Mouse (Mus musculus) embryonic facial prominence, embryonic 10.5 days (tissue): ENCODE data around the gene Lrrfip2. TPM values are rescaled to one million over a fixed set of nuclear protein-coding genes. Genes with fewer than 3 reads are reported as not detected.
A peak's percentile ranks its signal among the peaks of the same experiment; 100 is the strongest.

Source experiments
- DNase-seq: peaks from one replicate; pipeline ENCODE4 v3.0.0-alpha.2; 2017; ENCODE audit warnings: low spot score
- H3K27ac ChIP-seq: fragments of 300-500 bp; sonication (generic); replicated peaks from 2 replicates; pipeline ENCODE4 v1.5.1; 2016; ENCODE audit warnings: mild to moderate bottlenecking
- H3K27me3 ChIP-seq: fragments of 300-500 bp; sonication (generic); replicated peaks from 2 replicates; pipeline ENCODE4 v1.6.1; 2016; ENCODE audit warnings: low read depth, mild to moderate bottlenecking; ENCODE audit not compliant: poor library complexity, severe bottlenecking
- H3K36me3 ChIP-seq: fragments of 300-500 bp; sonication (generic); replicated peaks from 2 replicates; pipeline ENCODE4 v1.6.1; 2016; ENCODE audit warnings: mild to moderate bottlenecking, moderate library complexity
- H3K4me1 ChIP-seq: fragments of 300-500 bp; sonication (generic); 2 replicates; pipeline ENCODE4 v1.6.1; 2016
- H3K4me3 ChIP-seq: fragments of 300-500 bp; sonication (generic); 2 replicates; pipeline ENCODE4 v1.5.1; 2016; ENCODE audit warnings: mild to moderate bottlenecking, moderate library complexity
- H3K9me3 ChIP-seq: fragments of 300-500 bp; sonication (generic); 2 replicates; pipeline ENCODE4 v1.6.1; 2016; ENCODE audit warnings: mild to moderate bottlenecking
- WGBS: fragments of 180-500 bp; shearing (Covaris S2); methylation state at CpG from one replicate; pipeline ENCODE4 v1.1.7; 2016; 5-methylcytosine and 5-hydroxymethylcytosine counted together
- polyA plus RNA-seq: library from polyadenylated mRNA; unstranded; fragments of >200 nt; fragmentation: Nextera tagmentation; extraction: Ambion mirVana; gene quantifications from 2 replicates; pipeline ENCODE4 v1.2.1, GENCODE M21; 2016

The Lrrfip2 gene
- polyA plus RNA-seq, 1 experiment from 2014 or later, result 38.6 TPM

DNA sequence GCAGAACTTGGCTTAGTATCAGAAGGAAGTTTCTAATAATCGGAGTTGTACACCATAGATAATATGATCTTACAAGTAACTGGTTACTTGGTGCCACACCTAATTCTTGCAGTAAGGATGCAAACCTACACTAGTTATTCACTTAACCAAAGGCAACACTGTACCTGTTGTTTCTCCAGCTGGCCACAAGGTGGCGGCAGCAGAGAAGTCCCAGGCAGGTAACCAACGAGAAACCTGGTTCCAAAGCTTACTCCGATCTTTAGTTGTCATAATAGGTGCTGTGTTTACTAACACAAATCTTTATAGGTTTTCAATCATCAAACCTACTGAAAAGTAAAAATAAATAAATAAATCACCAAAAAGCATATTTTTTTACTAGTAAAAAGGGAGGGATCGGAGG lies 24.3 kb upstream of the Lrrfip2 start:
- 33% methylated on average over 5 of the region's 5 CpGs for WGBS
- Histone ChIP-seq H3K27me3 (no peaks in the 10 kb centered on the region; the same call in 1 of the 2 replicates), H3K4me1 (peaks cover 38% of the 10 kb centered on the region), H3K4me3 (no peak overlapping the region), H3K36me3 (no peaks in the 10 kb centered on the region), H3K27ac (no peak overlapping the region), H3K9me3 (no peaks in the 10 kb centered on the region)
- DNase-seq, result peak; percentile 58

DNA sequence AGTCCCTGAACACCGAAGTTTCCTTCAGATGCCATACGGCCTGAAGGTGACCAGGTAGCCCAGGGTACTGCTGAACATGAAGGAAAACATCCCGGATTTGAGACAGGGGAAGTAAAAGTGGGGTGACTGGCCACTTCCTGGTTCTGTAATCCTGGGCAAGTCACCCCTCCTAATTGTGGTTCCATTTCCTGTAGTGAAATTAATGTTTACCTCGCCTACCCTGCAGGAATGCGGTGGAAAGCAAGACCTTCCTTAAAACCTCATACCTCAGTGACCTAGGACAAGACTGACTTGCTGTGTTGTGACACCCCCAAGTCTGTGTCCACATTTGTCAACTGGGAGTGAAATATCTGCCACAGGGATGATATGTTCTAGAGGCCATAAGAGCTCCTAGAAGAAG lies 22.8 kb upstream of the Lrrfip2 start:
- no peaks in the 10 kb centered on the region for H3K9me3 ChIP-seq
- H3K4me1 ChIP-seq, result peaks cover 23% of the 10 kb centered on the region
- no peaks in the 10 kb centered on the region; the same call in 1 of the 2 replicates for H3K27me3 ChIP-seq
- no peak overlapping the region for H3K27ac ChIP-seq
- no peak for DNase-seq
- WGBS, result 81% methylated on average over 5 of the region's 5 CpGs
- no peaks in the 10 kb centered on the region for H3K36me3 ChIP-seq
- H3K4me3 ChIP-seq, result no peak overlapping the region

DNA sequence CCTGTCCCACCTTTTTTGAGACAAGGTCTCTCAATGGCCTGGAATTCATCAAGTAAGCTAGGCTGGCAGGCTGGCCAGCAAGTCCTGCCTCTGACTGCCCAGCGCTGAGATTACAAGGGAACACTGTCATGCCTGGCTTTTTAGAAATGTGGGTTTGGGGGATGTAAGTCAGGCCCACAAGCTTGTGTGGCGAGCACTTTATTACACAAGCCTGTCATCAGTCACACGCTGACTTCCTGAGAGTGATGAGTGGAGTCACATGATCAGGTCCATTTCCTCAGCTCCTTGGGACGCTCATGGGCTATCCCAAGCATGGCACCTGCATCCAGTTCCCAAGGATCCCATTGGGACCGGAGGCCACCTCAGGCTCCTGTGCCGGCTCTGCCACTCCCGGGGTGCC lies 21.7 kb upstream of the Lrrfip2 start:
- Histone ChIP-seq H3K4me1 (peaks cover 23% of the 10 kb centered on the region), H3K27me3 (no peaks in the 10 kb centered on the region), H3K27ac (no peak overlapping the region), H3K4me3 (no peak overlapping the region), H3K9me3 (no peaks in the 10 kb centered on the region), H3K36me3 (no peaks in the 10 kb centered on the region)
- 81% methylated on average over 7 of the region's 7 CpGs for WGBS
- no peak for DNase-seq

DNA sequence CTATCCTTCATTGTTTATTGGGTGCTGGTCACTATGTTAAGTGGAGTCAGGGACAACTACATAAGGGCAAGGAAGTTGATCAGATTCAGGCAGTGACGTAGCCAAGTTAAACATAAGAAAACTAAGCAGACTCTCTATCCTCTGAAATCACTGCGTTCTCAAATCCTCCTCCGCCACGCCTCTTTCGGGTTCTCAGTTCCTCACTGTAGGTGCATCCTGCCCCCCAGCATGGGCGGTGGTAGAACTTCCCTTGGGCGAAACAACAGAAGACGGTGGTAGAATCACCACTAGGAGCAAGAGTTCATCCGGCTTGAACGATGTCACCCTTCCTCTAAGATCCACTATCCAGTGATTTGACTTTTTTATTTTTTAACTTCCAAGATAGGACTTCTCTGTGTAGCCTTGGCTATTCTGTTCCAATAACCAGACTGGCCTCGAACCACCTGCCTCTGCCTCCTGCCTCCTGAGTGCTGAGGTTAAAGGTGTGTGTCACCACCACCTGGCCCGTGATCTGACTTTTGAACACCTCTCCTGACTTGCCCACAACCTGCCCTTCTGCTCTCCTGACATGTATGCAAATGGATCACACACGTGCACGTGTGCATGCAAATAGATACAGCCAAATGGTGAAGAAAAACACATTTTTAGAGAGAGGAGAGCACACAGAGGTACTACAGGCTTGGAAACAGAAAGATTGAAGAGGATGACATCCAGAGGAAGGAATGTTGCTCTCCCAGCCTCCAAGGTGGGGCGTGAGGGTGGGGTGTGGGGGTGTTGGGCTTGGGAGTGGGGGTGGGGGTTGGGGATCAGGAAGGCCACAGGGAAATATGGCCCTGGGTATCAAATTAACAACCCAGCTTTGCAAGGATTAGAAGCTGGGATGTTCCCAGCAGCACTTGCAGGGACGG lies 20.7 kb upstream of the Lrrfip2 start:
- Histone ChIP-seq H3K4me3 (no peak overlapping the region), H3K27me3 (no peaks in the 10 kb centered on the region), H3K36me3 (no peaks in the 10 kb centered on the region), H3K4me1 (peaks cover 23% of the 10 kb centered on the region), H3K9me3 (no peaks in the 10 kb centered on the region), H3K27ac (no peak overlapping the region)
- no peak for DNase-seq
- WGBS, result 86% methylated on average over 16 of the region's 16 CpGs

- H3K9me3 ChIP-seq, result no peaks in the 10 kb centered on the region
- 67% methylated on average over 6 of the region's 6 CpGs for WGBS
- DNase-seq, result no peak
- peaks cover 23% of the 10 kb centered on the region for H3K4me1 ChIP-seq
- H3K27me3 ChIP-seq, result no peaks in the 10 kb centered on the region
- H3K27ac ChIP-seq, result no peak overlapping the region
- no peaks in the 10 kb centered on the region for H3K36me3 ChIP-seq
- no peak overlapping the region for H3K4me3 ChIP-seq
These were observed 19.8 kb upstream of the Lrrfip2 start for GRCm38 (mm10) chr9:111097543-111097942.

DNA sequence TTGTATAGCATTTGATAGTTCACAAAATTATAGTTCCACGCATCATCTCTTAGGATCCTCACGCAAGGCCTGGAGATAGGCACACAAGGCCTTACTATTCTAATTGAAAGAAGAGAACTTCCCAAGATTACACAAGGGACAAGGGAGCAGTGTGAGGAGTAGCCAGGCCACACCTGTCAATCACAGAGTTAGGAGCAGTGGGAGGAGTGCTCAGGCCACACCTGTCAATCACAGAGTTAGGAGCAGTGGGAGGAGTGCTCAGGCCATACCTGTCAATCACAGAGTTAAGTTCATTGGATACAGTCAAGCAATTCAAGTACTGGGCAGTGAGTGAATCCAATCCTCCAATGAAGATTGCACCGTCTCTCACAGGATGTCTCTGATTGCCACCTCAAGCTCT lies 17.0 kb upstream of the Lrrfip2 start:
- Histone ChIP-seq H3K27ac (no peak overlapping the region), H3K27me3 (no peaks in the 10 kb centered on the region), H3K4me3 (no peak overlapping the region), H3K36me3 (no peaks in the 10 kb centered on the region), H3K4me1 (peaks cover 13% of the 10 kb centered on the region), H3K9me3 (no peaks in the 10 kb centered on the region)
- 88% methylated on average over 3 of the region's 3 CpGs for WGBS
- DNase-seq, result no peak

DNA sequence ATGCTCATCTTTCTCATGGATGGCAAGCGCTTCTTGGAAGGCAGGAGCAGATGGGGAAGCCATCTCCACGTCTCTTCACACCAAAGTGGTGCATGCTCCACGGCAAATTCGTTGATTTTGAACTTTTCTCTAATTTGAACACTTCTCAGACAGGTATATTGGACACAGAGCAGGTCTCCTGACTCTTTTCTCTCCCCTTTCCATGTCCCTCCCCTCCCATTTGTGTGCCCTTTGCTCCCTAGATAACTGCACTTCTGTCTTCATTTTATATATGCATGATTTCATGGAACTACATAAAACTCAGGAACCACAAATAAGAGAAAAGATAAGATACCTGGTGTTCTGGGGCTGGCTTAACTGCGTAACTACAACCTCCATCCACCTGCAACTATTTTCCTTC lies 14.1 kb upstream of the Lrrfip2 start:
- H3K9me3 ChIP-seq, result no peaks in the 10 kb centered on the region
- no peaks in the 10 kb centered on the region for H3K27me3 ChIP-seq
- WGBS, result 87% methylated on average over 5 of the region's 5 CpGs
- no peak for DNase-seq
- H3K36me3 ChIP-seq, result no peaks in the 10 kb centered on the region
- no peak overlapping the region for H3K4me3 ChIP-seq
- no peak overlapping the region for H3K27ac ChIP-seq
- H3K4me1 ChIP-seq, result no peaks in the 10 kb centered on the region

- WGBS, result 88% methylated on average over 5 of the region's 5 CpGs
- H3K36me3 ChIP-seq, result no peaks in the 10 kb centered on the region
- no peaks in the 10 kb centered on the region for H3K4me1 ChIP-seq
- DNase-seq, result no peak
- H3K9me3 ChIP-seq, result no peaks in the 10 kb centered on the region
- H3K27ac ChIP-seq, result no peak overlapping the region
- H3K4me3 ChIP-seq, result no peak overlapping the region
- no peaks in the 10 kb centered on the region for H3K27me3 ChIP-seq
These were observed 13.5 kb upstream of the Lrrfip2 start for GRCm38 (mm10) chr9:111103893-111104292.

GRCm38 (mm10) chr9:111107863-111108262 lies 9.5 kb upstream of the Lrrfip2 start:
- no peaks in the 10 kb centered on the region for H3K9me3 ChIP-seq
- no peaks in the 10 kb centered on the region for H3K27me3 ChIP-seq
- no peaks in the 10 kb centered on the region for H3K36me3 ChIP-seq
- H3K4me3 ChIP-seq, result no peak overlapping the region
- no peak for DNase-seq
- no peak overlapping the region for H3K27ac ChIP-seq
- 78% methylated on average over 3 of the region's 3 CpGs for WGBS
- no peaks in the 10 kb centered on the region for H3K4me1 ChIP-seq

- under 1% methylated on average over 56 of the region's 56 CpGs for WGBS
- Histone ChIP-seq H3K27ac (peak overlapping the region; percentile 93), H3K27me3 (no peaks in the 10 kb centered on the region), H3K4me1 (peaks cover 25% of the 10 kb centered on the region), H3K4me3 (peak overlapping the region; percentile 99), H3K9me3 (no peaks in the 10 kb centered on the region), H3K36me3 (peaks cover 4% of the 10 kb centered on the region; the same call in 1 of the 2 replicates)
- peak; percentile 90 for DNase-seq
These were observed 431 bp downstream of the Lrrfip2 start for GRCm38 (mm10) chr9:111117794-111118251.

DNA sequence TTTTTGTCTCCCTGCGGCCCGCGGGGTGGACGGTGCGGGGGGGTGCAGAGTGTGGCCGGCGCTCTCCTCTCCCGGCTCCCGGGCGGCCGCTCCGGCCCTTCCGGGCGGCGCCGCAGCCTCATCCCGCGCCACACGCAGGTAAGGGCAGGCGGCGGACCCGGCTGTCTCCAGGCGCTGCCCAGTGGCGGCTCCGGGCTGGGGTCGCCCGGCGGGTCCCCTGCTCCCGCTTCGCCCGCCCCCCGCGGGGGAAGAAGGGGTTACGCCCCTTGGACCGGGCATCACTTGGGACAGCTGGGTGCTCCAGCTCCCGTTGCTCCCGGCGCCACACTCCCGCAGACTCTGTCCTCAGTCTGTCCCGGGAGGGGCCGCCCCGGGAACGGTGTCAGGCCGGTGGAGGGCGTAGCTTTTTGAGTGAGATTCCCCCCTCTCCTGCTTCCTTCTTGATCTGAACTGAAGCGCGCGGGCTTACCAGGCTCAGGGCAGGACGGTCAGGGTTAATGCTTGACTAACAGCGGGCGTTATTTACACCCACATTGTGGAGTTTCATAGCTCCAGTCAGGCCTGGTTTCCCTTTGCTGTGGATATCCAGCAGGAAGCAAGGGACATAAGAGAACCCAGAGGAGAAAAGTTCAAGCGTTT lies 979 bp downstream of the Lrrfip2 start:
- Histone ChIP-seq H3K27ac (peak overlapping the region; percentile 93), H3K36me3 (peaks cover 6% of the 10 kb centered on the region), H3K4me3 (peak overlapping the region; percentile 99), H3K9me3 (no peaks in the 10 kb centered on the region), H3K4me1 (peaks cover 25% of the 10 kb centered on the region), H3K27me3 (no peaks in the 10 kb centered on the region)
- WGBS, result under 1% methylated on average over 52 of the region's 52 CpGs
- peak; percentile 67 for DNase-seq

GRCm38 (mm10) chr9:111118891-111119441 lies 1.6 kb downstream of the Lrrfip2 start:
- Histone ChIP-seq H3K4me3 (peak overlapping the region; percentile 99), H3K27ac (peak overlapping the region; percentile 93), H3K9me3 (no peaks in the 10 kb centered on the region), H3K4me1 (peaks cover 25% of the 10 kb centered on the region), H3K27me3 (no peaks in the 10 kb centered on the region), H3K36me3 (peaks cover 8% of the 10 kb centered on the region)
- 20% methylated on average over 17 of the region's 17 CpGs for WGBS
- no peak for DNase-seq
